Mouse (Mus musculus) monocyte, adult 5-6 weeks (primary cell): Measurements from ENCODE around the gene Aunip. TPM values are rescaled to one million over a fixed set of nuclear protein-coding genes. Genes with fewer than 3 reads are reported as not detected.
"Not testable (repeated sequence)": the region's sequence is repeated elsewhere in the genome, so short reads cannot be mapped to it uniquely, and the experiment has no call there.

Source experiments
- ATAC-seq: fragments of 153-309, 156-312 bp; replicated peaks from 2 replicates; pipeline ENCODE4 v1.8.0; 2017; ENCODE audit warnings: mild to moderate bottlenecking; ENCODE audit not compliant: low TSS enrichment, insufficient number of reproducible peaks, severe bottlenecking, poor library complexity, low FRiP score
- total RNA-seq: library from RNA; stranded (forward); fragments of 200-1000, 200-491, 200-594 nt; gene quantifications from 3 replicates; pipeline ENCODE4 v1.2.3, GENCODE M21; 2017

Aunip gene
- total RNA-seq, 1 experiment from 2014 or later: not detected

DNA sequence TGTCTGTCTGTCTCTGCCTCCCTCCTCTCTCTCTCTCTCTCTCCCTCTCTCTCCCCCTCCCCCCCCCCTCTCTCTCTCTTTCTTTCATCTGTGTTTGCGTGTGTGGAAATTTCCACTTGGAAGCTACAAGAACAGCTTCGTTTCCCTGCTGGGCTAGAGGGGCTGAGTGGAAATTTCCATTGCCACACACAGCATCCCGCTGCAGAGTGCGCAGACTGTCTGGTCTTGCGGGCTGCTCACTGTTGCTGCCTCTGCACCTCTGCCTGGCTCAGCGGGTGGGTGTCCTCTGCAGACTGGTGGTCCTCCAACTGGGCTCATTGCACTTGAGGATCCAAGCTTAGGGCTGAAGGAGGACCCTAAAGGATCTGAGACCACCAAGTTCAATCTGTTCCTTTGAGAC, 27.1 kb upstream of the Aunip start:
- no peak for ATAC-seq

DNA sequence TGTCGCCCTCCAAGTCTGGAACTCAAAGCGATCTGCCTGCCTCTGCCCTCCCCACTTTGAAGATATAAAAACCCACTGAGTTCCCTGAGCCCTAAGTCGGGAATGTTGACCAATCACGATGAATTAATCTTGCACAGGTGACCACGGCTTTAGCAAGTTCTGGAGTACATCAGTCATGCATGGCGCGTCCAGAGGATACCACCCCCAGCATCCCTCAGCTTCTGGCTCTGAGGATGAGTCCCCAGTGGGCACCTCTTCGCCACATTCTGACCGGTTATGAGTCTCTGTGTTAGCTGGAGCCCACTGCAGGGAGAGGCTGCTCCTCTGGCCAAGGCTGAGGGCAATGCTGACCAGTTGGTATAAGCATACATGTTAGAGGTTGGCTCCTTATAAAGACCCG, 26.6 kb upstream of the Aunip start:
- ATAC-seq: no peak

DNA sequence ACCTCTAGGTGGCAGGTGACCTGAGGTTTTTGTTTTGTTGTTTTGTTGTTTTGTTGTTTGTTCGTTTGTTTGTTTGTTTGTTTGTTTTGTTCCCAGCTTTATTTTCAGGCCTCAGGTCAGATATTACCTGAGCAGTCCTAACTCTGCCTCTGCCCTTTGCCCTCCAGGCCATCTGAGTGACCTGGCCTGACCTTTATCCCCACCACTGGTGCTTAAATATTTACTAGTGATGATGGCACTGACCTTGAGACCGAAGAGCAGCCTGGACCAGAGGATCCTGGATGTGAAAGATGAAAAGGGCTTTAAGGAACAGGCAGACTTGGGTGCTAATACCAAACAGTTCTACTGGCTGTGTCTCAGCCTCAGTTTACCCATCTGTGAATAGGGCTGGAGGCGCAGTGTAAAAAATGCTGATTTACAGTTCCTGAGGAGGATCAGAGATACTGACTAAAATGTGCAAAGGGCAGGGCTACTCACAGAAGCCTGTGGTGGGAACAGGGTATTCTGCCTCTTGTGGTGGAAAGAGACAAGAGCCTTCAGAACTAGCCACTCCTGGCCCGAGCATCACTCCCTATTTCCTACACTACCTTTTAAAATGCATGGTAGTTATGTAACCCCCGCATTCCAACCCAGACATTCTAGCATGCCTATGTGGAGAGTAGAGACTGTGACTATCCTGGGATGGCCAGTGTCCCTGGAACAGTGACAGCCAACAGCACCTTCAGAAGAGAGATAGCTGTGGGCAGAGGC, 25.5 kb upstream of the Aunip start:
- no peak for ATAC-seq

DNA sequence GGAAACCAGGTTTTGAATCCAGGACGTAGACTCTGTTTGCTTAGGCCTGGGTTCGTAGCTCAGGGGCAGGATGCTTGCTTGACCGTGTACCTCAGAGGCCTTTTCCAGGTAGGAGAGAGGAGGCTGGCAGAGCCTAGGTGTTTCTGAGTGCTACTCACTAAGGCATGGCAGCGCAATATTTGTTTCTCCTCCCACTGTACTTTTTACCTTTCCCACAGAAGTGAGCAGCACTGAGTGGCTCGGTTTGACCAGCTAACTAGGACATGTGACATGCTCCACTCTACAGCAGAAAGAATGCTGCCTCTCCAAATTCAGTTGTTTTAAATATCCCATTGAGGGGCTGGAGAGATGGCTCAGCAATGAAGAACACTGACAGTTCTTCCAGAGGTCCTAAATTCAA, 22.6 kb upstream of the Aunip start:
- ATAC-seq: no peak

DNA sequence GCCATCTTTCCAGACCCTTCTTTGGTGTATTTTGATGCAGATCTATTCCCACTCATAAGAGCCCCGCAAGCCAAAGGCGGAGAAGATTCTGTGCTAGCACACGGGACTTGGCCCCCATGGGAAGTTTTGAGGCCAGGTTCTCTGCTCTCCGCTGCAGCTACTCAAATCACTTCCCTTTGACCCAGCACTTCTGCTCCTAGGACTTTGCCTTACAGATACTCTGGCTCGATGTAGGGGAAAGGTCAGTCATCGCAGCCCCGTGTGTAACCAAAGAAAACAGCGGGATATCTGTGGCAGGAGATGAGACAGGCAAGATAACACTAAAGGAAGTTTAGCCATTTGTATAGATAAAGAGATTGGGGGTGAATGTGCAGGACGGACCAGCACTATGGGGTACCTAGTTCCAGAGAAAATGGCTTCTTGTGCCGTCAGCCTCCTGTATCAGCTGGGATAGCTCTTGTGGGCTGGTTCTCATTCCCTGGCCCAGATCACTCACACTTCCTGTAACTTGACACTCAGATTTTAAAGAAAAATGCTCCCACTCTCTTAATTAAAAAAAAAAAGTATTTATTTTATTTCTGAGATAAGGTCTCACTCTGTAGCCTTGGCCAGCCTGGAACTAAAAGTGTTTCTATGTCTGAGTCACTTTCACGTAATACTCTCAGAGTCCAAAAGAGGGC, 20.7 kb upstream of the Aunip start:
- no peak for ATAC-seq

DNA sequence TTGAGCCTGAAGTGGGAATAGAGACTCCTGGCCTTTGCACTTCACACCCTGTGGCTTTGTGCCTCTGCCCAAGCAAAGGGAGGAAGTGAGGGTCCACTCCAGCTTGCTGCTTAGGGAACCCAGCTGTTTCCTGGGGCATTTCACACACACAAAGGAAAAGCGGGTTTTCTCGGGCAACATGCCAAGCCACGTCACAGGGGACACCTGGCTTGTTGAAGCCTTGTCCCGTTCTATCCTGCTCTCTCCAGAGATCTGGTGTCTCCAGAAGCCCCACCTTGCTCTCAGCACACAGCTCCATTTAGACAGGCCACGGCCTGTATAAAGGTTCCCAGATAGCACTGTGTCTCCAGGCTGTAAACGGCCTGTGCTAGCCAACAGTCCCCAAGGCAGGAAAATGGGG, 19.1 kb upstream of the Aunip start:
- no peak for ATAC-seq

DNA sequence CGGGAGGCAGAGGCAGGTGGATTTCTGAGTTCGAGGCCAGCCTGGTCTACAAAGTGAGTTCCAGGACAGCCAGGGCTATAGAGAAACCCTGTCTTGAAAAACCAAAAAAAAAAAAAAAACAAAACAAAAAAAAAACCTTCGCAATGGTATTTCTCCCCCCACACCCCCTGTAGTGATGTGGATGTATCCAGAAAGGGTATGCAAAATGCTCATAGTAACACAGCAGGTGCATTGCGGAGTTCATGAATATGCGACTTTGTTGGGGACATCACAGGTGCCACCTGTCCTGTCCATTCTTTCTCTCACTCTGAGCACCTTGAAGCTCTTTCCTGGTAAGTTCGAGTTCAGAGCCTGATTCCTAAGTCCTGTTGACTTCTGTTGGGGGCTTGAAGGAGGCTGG, 16.6 kb upstream of the Aunip start:
- not testable (repeated sequence) for ATAC-seq

DNA sequence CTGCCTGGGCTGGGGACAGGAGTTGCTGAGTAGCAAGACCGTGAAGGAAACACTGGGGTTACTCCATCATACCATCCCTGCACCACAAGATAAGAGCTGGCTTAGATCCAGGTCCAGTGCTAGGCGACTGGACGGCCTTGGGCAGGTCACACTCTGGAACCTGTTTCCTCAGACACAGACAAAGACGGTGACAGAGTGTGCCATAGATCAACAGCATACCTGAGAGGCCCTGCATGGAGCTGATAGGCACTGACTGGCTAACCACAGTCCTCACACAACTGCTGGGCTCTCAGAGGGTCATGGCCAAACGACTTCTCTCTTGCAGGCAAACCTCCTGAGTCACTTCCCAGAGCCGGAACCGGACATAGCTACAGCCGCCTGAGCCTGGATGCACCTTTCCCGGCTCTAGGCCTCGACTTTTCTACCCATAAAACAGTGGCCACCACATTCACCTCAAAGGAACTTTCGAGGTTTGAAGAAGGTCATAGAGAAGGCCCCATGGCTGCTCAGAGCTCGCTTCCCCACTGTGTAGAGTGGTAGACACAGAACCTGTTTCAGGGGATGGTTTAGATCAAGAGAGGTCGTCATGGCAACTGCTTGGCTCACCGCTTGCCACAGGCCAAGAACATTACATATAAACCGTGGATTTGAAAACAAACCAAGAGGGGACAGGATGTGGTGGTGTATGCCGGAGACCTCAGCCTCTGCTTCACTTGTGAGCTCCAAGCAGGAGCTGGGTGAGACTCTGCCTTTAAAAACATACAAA, 15.8 kb upstream of the Aunip start:
- peak; percentile 62 for ATAC-seq

DNA sequence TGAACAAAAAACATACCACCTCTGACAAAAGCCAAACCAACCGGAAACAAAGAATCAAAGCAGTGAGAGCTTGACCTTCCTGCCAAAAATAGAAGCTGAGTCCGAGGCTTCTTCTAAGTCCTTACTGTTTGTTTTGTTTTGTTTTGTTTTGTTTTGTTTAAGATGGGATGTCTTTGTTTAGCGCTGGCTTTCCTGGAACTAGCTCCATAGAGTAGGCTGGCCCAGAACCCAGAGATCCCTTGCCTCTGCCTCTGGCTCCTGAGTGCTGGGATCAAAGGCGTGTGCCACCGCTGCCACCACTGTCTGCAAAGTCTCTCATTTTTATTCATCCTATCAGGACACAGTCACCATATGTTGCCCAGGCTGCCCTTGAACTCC, 15.3 kb upstream of the Aunip start:
- no peak for ATAC-seq

DNA sequence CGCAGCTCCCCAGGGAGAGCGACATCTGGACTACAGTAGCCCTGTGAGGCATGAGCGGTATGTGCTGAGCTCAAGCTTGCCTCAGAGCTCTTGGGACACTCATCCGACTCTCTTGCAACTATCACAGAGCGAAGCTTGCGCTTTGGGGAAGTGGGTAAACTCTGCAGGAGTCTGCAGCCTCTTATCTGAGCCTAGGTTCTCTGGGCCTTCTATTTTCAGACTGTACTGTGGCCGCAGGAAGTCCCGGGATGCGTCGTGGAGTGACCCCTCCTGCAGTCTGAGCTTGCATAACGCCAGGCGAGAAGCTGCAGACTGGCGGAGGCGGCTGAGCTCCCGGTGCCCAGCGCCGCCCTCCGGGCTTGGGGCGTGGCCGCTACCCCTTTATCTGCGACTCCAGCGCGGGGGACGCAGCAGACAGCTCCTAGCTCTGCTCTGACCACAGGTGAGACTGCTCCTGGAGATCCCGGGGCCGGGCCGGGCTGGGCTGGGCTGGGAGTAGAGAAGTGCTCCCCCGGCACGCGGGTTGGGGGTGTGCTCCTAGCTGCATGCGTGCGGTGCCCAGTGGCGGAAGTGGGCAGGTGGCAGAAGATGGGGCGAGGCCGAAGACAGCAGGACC, 14.1 kb upstream of the Aunip start, which contains the start of gene Paqr7:
Gene Paqr7, plus strand, starts transcription at position 103 of the 616 bp plus-strand sequence.
- peak; percentile 59 for ATAC-seq

DNA sequence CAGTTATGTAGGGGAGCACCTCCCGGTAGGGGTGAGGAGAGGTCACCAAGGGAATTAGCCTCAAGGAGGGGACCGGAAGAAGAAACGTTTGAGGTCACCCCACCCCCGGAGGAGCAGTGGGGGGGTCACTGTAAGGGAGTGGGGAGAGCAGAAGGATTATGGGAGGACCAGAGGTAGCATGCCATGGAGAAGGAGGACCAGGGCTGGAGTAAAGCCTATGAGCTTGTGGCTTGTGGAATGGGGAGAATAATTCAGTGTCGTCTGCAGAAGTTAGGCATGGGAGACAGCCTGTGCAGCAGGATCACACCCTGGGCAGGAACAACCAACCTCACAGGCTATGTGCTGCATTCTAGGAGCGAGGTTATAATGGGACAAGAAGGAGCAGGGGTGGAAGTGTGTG, 13.6 kb upstream of the Aunip start:
- no peak for ATAC-seq

DNA sequence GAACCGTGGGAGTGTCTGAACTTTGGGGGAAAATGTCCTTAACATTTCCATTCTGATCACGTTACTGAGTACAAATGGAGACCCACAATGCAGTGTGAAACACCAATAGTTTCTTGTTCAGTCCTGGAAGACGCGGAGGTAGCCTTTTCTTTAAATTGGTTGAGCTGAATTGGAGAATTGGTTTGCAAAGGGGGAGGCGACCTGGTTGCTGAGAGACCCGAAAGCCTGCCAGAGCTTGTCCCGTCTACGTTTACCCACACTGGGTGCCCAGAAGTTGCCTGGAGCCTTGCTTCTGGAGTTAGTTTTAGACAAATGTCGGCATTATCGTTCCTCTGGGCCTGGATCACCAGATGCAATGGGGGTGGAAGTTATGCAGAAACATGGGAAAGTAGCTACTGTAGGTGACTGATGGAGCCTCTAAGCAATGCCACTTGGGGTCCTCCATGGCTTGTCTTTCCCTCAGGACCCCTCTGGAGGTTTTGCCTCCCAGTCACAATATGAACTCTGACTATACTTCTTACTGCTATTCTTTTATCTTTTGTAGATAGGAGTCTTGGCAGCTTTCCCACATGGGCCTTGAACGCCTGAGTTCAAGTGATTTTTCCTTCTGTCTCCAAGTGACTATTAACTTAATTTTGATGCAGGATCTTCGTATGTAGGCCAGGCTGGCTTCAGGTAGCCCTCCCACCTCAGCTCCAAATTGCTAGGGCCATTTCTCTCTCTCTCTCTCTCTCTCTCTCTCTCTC, 12.6 kb upstream of the Aunip start:
- ATAC-seq: no peak

DNA sequence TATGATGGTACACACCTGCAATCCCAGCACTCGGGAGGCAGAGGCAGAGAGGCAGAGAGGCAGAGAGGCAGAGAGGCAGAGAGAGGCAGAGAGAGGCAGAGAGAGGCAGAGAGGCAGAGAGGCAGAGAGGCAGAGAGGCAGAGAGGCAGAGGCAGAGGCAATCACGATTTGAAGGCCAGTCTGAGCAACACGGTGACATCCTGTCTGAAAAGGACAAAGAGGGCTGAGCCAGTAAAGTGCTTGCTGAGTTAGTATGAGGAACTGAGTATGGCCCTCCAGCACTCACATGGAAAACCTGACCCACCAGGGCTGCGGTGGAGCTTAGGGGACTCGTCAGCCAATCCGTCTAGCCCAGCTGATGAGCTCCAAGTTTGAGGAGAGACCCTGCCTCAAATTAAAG, 11.8 kb upstream of the Aunip start:
- not testable (repeated sequence) for ATAC-seq

DNA sequence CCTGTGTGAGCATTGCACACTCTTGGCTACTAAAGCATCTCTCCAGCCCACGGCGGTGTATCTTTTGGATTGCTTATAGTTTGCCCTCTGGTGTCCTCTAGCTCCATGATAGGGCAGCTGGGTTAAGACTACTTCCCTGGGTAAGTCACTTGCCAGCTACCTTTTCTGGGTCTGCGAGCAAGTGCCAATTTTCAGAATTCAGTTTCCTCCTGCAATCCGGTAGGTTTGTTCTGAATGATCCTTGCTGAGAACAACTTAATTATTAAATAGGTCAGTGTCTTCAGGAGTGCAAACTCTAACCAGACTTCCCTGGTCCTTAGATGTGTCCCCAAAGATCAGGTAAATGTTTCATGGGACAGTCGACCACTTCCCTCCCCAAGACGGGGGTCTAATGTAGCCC, 9.7 kb upstream of the Aunip start:
- no peak for ATAC-seq

DNA sequence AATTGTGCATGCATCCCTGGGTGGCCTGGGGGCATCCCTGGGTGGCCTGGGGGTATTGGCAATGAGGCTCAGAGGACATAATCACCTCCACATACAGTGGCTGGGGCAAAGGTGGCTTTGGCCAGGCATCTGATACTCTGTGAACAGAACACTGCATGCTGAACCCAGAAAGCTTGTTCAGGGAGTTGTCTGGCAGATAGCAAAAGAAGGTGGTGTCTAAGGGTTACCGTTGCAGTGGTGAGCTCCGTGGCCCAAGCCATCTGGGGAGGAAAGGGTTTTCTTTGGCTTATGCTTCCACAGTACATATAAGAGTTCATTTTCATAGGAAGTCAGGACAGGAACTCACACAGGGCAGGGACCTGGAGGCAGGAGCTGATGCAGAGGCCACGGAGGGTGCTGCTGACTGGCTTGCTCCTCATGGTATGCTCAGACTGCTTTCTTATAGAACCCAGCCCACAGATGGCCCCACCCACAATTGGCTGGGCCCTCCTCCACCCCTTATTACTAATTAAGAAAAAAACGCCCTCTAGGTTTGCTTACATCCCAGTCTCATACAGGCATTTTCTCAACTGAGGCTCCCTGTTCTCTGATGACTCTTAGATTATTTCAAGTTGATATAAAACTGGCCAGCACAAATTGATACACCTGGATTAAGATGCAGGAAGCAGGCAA, 7.0 kb upstream of the Aunip start:
- ATAC-seq: no peak

DNA sequence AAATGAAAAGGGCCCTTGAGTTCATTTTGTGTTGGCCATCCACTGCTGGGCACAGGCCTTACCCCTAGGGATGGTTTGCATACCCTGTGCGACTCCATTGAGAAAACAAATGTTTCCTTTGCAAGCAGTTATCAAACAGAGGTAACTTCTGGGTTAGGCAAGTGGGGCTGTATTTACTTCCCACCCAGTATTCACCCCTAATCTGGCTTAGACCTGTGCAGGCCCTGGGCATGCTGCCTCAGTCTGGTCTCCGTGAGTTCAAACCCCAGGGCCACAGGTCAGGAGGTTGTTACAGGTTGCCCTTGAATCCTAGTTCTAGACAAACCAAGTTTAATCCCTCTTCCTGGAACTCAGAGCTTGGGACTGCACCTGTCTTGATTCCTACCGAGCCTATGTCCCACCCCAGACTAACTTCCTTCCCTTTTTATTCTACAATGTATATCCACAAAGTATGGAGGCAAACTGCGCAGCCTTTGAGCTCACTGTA, 5.5 kb upstream of the Aunip start:
- ATAC-seq: no peak

DNA sequence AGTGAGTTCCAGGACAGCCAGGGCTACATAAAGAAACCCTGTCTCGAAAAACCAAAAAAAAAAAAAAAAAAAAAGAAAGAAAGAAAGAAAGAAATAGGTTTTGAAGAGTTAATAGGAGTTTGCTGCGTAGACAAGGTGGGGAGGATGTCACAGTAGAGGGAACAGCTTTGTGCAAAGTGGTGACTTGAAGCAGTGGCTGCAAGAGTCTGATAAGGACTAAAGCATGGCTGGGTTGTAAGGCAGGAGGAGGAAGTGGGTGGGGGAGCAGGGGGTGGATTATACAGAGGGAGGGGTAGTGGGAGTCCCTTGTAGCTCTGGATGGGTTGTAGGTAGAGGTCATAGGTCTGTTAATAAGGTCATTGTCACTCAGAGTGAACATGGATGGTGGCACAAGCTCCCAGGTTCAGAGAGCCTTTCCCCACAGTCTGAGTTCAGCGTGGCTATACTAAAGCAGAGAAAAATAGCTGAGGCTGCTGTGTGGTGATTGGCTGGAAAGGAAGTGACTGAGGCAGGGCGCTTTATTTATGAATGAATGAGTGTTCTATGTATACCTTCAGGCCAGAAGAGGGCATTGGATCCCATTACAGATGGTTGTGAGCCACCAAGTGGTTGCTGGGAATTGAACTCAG, 4.7 kb upstream of the Aunip start:
- no peak for ATAC-seq

DNA sequence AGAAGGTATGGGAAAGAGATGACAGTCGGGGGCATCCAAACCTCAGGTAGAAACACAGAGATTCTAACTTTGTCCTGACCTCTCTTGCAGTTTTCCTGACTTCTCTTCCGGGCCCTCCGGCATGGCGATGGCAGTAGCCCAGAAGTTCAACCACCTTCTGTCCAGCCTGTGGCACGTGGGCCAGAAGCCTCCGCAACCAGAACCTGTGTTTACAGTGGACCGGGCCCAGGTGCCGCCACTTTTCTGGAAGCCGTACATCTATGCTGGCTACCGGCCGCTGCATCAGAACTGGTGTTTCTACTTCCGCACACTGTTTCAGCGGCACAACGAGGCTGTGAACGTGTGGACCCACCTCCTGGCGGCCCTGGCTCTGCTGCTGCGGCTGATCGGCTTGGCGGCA, 4.1 kb upstream of the Aunip start:
- no peak for ATAC-seq
